Mouse (Mus musculus) c-Kit-positive CD71-positive TER-119-negative erythroid progenitor cells, embryonic 14.5 days (primary cell): Measurements from ENCODE around the gene 4933406M09Rik.

Experiments used
- DNase-seq: peaks from one replicate; pipeline ENCODE4 v3.0.0-alpha.2; 2013; ENCODE audit warnings: low read depth

Gene 4933406M09Rik

GRCm38 (mm10) chr1:134433002-134433401, 47.3 kb downstream of the 4933406M09Rik start:
- no peak for DNase-seq

GRCm38 (mm10) chr1:134433473-134433872, 47.7 kb downstream of the 4933406M09Rik start:
- no peak for DNase-seq

- DNase-seq: no peak
These were observed 49.7 kb downstream of the 4933406M09Rik start for GRCm38 (mm10) chr1:134435414-134435813.

- no peak for DNase-seq
These were observed 54.7 kb downstream of the 4933406M09Rik start for GRCm38 (mm10) chr1:134440437-134440836.
